Comparison of ENCODE assay signal across 9 mouse cellular contexts in genomic region chr13:12503238-12503751, GRCm38 (mm10). TPM values are rescaled to one million over a fixed set of nuclear protein-coding genes. Genes with fewer than 3 reads are reported as not detected.
DNase-seq lines count a peak whose midpoint lies in the region; ATAC-seq and TF ChIP-seq lines count a peak whose summit lies in the region.
"Had no signal": no experiment of that assay in that cellular context is flagged by ENCODE, and none has a peak within 500 bp of the region (broad histone marks: within the 10 kb centered on the region; RNA-seq: fewer than 3 reads in every experiment).

No protein-coding gene starts in this region.

- 35% methylated on average over 11 of the region's 11 CpGs for WGBS in kidney, embryonic 15.5 days
- 21% methylated on average over 11 of the region's 11 CpGs for WGBS in forebrain, embryonic 10.5 days
- whole genome bisulfite sequencing in liver, postnatal 0 days (ENCODE audit: insufficient replicate concordance), result 55% methylated on average over 11 of the region's 11 CpGs
- 47% methylated on average over 11 of the region's 11 CpGs for WGBS in stomach, postnatal 0 days

- H3K27me3 ChIP-seq in kidney, embryonic 15.5 days, result no peaks in the 10 kb centered on the region
- no peaks in the 10 kb centered on the region for H3K27me3 ChIP-seq in forebrain, embryonic 10.5 days (ENCODE audit: poor library complexity, severe bottlenecking)
- H3K27me3 ChIP-seq in liver, postnatal 0 days (ENCODE audit: insufficient read depth, low read length), result no peaks in the 10 kb centered on the region
- H3K27me3 ChIP-seq in stomach, postnatal 0 days (ENCODE audit: control insufficient read depth, insufficient read depth, low read length), result no peaks in the 10 kb centered on the region

- DNase-seq in kidney, postnatal 14 days, result no peak
- DNase-seq in forebrain, embryonic 10.5 days (ENCODE audit: extremely low spot score, low spot score), result peak; percentile 51
- no peak for DNase-seq in liver, postnatal 0 days
- DNase-seq in stomach, postnatal 0 days (ENCODE audit: low spot score), result no peak
- no peak for DNase-seq in lung, postnatal 14 days
- DNase-seq in layer of hippocampus, postnatal 36 days, result no peak
- no peak for DNase-seq in right cerebral cortex, adult 2 months (ENCODE audit: low spot score in 2 of 2)
- DNase-seq: gastrocnemius, postnatal 36 days had no signal

- no peaks in the 10 kb centered on the region for H3K36me3 ChIP-seq in kidney, embryonic 15.5 days
- H3K36me3 ChIP-seq in forebrain, embryonic 10.5 days (replicated peaks), result no peaks in the 10 kb centered on the region
- no peaks in the 10 kb centered on the region for H3K36me3 ChIP-seq in liver, postnatal 0 days (replicated peaks; ENCODE audit: insufficient read depth, low read length)
- H3K36me3 ChIP-seq in stomach, postnatal 0 days (ENCODE audit: control insufficient read depth, insufficient read depth, low read length), result no peaks in the 10 kb centered on the region

- no peak overlapping the region for H3K4me2 ChIP-seq in kidney, embryonic 15.5 days
- H3K4me2 ChIP-seq in liver, postnatal 0 days (ENCODE audit: low read depth, low read length), result no peak overlapping the region
- no peak overlapping the region for H3K4me2 ChIP-seq in stomach, postnatal 0 days (replicated peaks; ENCODE audit: low read depth)

- no peaks in the 10 kb centered on the region for H3K9me3 ChIP-seq in kidney, embryonic 15.5 days (replicated peaks)
- H3K9me3 ChIP-seq in forebrain, embryonic 10.5 days, result no peaks in the 10 kb centered on the region
- no peaks in the 10 kb centered on the region for H3K9me3 ChIP-seq in liver, postnatal 0 days (ENCODE audit: low read length)
- H3K9me3 ChIP-seq in stomach, postnatal 0 days (ENCODE audit: control insufficient read depth, low read length), result no peaks in the 10 kb centered on the region

- no peak overlapping the region for H3K4me3 ChIP-seq in kidney, embryonic 15.5 days (replicated peaks)
- H3K4me3 ChIP-seq in forebrain, embryonic 10.5 days, result no peak overlapping the region
- H3K4me3 ChIP-seq in liver, postnatal 0 days (ENCODE audit: low read depth, low read length), result no peak overlapping the region
- no peak overlapping the region for H3K4me3 ChIP-seq in stomach, postnatal 0 days (ENCODE audit: low read depth, low read length)

- no peak for TF ChIP-seq EP300 in liver, postnatal 0 days (IDR thresholded peaks at IDR 0.05; ENCODE audit: low read depth)
- no peak for TF ChIP-seq EP300 in stomach, postnatal 0 days (optimal IDR thresholded peaks at IDR 0.05)

- H3K9ac ChIP-seq in kidney, embryonic 15.5 days, result peak overlapping the region; percentile 8; the same call in 1 of the 2 replicates
- no peak overlapping the region for H3K9ac ChIP-seq in liver, postnatal 0 days (replicated peaks)
- H3K9ac ChIP-seq in stomach, postnatal 0 days (ENCODE audit: low read length), result no peak overlapping the region

- peak; percentile 82 for ATAC-seq in kidney, embryonic 15.5 days (replicated peaks; ENCODE audit: low FRiP score)
- peak; percentile 44 for ATAC-seq in liver, postnatal 0 days
- no peak for ATAC-seq in stomach, postnatal 0 days (ENCODE audit: low FRiP score, low TSS enrichment)

- peak overlapping the region; percentile 67 for H3K27ac ChIP-seq in kidney, embryonic 15.5 days
- peak overlapping the region; percentile 81 for H3K27ac ChIP-seq in forebrain, embryonic 10.5 days
- 0 out of 2 replicates have a peak overlapping the region, but pooled peaks have one; percentile 39 for H3K27ac ChIP-seq in liver, postnatal 0 days (ENCODE audit: low read depth)
- peak overlapping the region; percentile 45 for H3K27ac ChIP-seq in stomach, postnatal 0 days (replicated peaks)

- no peak for TF ChIP-seq CTCF in liver, postnatal 0 days (IDR thresholded peaks at IDR 0.05; ENCODE audit: low read depth)
- no peak for TF ChIP-seq CTCF in stomach, postnatal 0 days (IDR thresholded peaks at IDR 0.05; ENCODE audit: low read depth)

- peaks cover 11% of the 10 kb centered on the region for H3K4me1 ChIP-seq in kidney, embryonic 15.5 days
- peaks cover 41% of the 10 kb centered on the region for H3K4me1 ChIP-seq in forebrain, embryonic 10.5 days
- H3K4me1 ChIP-seq in liver, postnatal 0 days (ENCODE audit: insufficient read depth), result peaks cover 3% of the 10 kb centered on the region; the same call in 1 of the 2 replicates
- H3K4me1 ChIP-seq in stomach, postnatal 0 days (replicated peaks; ENCODE audit: control insufficient read depth, insufficient read depth), result 0 out of 2 replicates have a peak, but pooled peaks cover 3% of the 10 kb centered on the region

RNA-seq across cellular contexts. Expression of gene Edaradd, which starts 16.9 kb away (rescaled TPM):
- 2.4 TPM in 2 replicates for polyA plus RNA-seq in kidney, embryonic 15.5 days (2015; fragmentation: Nextera tagmentation; extraction: Ambion mirVana)
- polyA plus RNA-seq in forebrain, embryonic 10.5 days (2016; fragmentation: Nextera tagmentation; extraction: Ambion mirVana), result 2.0 and 2.3 TPM in 2 replicates
- polyA plus RNA-seq in liver, postnatal 0 days (2015; fragmentation: Nextera tagmentation; extraction: Ambion mirVana), result 0.33 and 0.38 TPM in 2 replicates
- polyA plus RNA-seq in stomach, postnatal 0 days (2015; fragmentation: Nextera tagmentation; extraction: Ambion mirVana), result 2.2 and 2.4 TPM in 2 replicates
- under 1 TPM; 0.28 to 0.35 TPM for total RNA-seq in layer of hippocampus, postnatal 36 days (2021)

RNA-seq across cellular contexts. Expression of gene Lgals8, which starts 38.6 kb away (rescaled TPM):
- polyA plus RNA-seq in kidney, embryonic 15.5 days (2015; fragmentation: Nextera tagmentation; extraction: Ambion mirVana), result 20.4 and 22.5 TPM in 2 replicates
- polyA plus RNA-seq in forebrain, embryonic 10.5 days (2016; fragmentation: Nextera tagmentation; extraction: Ambion mirVana), result 7.2 and 7.5 TPM in 2 replicates
- polyA plus RNA-seq in liver, postnatal 0 days (2015; fragmentation: Nextera tagmentation; extraction: Ambion mirVana), result 16.2 and 16.5 TPM in 2 replicates
- polyA plus RNA-seq in stomach, postnatal 0 days (2015; fragmentation: Nextera tagmentation; extraction: Ambion mirVana), result 24.0 and 26.1 TPM in 2 replicates
- 10 to 100 TPM; 33.9 to 36.4 TPM for total RNA-seq in layer of hippocampus, postnatal 36 days (2021)
